Mouse (Mus musculus) ovary, postnatal 14 days (tissue): ENCODE data around the gene Lrrc10b.

Experiments
- DNase-seq: peaks from one replicate; pipeline ENCODE4 v3.0.0; 2022; ENCODE audit warnings: low spot score

Gene Lrrc10b

DNA sequence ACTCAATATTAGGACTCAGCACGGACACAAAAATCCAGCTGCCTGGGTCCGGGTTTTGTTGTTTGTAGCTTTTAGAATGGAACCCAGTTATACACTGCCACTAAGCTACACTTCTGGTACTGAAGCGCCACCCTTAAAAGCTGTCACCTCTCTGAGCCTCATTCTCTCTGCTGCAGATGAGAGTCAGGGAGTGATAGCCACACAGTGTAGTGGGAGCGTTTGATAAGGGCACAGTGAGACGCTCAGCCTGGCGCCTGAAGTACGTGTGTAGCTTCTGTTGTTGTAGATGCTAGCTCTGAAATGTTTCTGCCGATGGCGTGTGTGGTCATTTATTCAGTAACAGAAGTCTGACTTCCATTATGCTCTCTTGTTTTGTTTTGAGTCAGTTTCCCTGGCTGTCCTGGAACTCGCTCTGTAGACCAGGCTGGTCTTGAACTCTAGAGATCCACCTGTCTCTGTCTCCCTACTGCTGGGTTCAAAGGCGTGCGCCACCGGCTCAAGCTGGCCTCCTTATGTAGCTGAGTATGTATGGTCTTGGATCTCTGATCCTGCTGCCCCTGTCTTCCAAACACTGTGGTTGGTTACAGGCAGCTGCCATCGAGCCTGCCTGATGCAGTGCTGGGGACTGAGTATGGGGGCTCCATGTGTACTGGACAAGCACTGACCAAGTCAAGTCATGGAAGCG lies 12.4 kb downstream of the Lrrc10b start:
- DNase-seq, result no peak

DNA sequence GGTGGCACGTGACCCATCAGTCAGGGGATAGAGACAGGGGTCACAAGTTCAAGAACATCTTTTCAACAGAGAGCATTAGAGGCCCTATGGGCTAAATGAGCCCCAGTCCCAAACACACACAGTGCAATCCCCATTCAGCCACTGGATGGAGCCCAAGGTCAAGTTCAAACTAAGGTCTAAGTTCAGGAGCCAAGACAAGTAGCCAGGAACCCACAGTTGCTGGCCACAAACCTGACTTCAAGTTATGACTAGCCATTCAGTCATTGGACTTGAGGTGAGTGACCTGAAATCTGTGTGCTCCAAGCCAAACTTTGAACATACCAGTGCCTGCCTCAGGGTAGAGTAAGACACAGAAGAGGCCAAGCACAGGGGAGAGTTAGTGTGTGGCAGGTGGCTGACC lies 19.8 kb downstream of the Lrrc10b start:
- DNase-seq, result no peak

DNA sequence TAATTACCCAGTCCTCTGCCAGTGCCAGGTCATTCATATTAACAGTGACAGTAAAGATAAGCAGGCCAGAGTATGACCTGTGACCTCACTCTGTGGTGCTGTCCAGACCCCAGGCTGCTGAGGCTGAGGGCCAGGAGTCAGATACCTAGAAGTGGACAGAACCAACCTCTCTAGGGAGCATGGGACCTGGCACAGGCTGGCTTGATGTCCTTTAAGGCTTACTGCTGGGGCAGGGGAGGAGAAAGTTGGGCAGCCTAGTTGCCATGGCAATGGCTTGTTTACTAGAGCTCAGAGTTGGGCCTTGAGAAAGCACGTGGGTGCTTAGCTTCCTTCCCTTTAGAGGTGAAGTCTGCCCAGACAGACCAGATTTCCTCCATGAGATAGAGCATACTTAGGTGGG lies 20.5 kb downstream of the Lrrc10b start:
- no peak for DNase-seq

DNA sequence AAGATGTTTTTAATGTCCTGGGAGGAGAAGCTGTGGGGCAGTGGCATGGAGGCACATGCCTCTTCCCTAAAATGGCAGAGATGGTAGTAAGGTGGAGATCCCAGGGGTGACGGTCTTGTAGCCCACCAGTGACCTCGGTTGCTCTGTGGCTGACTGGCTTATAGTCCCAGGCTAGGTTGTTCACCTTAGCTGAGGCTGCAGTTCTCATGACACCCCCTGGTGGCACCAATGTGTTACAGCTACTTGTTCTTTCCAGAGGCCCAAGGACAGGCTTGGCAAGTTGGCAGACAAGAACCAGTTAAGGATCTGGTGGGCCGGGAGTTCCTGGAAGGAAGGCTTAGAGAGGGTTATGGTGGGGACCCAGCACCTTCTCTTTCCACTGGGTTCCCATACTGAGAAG lies 21.4 kb downstream of the Lrrc10b start:
- peak; percentile 45 for DNase-seq

DNA sequence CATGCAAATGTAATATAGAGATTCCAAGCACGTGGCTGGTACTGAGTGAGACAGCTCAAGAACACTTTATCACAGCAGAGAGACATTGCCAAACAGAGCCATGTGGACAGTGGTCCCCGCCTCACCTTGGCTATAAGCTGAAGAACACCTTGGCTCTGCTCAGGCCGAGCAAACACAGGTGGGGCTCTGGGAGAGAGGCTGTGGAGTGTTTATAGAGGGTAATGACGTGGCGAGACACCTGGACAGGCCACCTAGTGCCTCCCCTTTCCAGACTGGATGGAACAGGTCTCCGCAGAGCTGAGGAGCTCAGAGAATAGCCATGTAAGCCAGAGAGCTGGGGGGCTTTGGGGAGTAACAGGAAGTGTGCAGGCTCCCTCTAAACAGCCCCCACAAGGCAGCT lies 22.3 kb downstream of the Lrrc10b start:
- DNase-seq, result no peak

DNA sequence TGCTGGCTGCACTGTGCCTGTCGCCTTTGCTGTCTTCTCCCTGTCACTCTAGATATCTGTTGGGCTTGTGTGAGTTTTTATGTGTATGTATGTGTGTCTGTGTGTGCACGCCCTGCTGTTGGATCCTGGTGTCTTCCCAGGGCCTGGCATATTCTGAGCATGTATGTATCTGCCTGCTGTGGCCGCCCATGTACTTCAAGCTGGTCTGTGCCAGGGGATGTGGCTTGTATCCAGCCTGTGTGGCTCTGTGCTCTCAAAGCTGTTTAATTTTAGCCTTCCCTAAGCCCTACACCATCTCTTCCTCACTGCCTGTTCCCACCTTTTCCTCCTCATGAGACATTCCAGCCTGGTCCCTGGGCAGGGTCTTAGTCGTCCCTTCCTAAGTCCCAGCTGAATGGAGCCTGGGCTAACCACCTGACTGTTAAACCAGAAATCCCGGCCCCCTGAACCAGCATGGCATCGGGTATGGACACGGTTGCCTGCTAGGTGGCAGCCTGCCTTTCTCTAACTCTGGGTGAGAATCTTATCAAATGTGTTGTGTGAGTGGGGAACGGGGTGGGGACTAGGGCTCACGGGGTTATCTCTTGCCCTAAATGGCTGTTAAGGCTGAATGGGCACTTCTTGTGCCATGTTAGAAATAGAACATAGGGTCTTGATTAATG lies 23.3 kb downstream of the Lrrc10b start:
- DNase-seq, result no peak

DNA sequence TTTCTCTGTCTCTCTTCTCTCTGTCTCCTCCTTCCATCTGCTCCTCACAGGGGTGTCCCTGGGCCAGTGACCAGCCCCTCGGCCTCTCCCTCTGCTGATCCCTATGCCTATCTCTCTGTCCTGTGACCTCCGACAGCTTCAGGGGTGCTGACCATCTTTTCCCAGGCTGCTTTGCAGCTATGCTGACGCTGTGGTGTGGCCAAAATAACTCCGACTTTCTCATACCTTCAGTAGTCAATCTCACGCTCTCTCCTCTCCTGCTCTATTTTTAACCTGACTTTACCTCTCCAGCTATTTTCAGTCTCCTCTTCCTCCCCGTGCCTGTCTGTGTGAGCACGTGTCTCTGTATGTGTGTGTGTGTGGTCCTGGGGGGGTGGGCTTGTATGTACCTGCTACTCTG lies 24.0 kb downstream of the Lrrc10b start:
- no peak for DNase-seq

DNA sequence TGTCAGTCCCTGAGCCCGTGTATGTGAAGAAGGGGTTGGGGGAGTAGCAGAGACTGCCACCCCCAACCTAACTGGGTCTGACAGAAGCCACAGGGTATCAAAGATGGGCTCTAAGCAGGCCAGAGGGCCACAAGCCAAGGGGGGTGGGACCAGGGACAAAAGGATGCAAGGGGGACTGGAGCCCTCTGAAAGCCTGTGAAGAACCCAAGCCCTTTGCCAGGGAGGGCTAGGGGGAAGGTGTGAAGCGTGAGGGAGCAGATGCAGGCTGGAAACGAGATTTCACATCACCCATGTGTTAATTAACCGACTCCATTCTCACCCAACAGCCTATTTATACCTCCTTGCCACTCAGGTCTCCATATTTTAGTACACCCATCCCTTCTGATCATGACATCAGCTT lies 25.4 kb downstream of the Lrrc10b start:
- DNase-seq, result no peak

DNA sequence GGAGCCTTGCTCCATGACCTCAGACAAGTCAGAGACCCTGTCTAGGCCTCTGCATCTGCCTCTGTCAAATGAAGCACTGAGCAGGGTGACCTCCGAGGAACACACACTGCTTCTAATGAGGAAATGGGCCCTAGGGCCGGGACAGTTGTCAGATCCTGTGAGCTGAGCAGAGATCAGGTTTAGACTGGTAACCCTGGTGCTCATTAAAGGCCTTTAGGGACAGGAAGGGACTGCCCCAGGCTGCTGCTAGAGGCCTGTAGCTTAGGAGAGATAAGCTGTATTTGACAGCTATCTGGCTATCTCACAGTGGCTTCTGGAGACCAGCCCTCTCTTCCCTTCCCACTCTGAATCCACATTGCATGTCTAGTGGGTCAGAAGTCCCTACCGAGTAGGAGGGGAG lies 25.9 kb downstream of the Lrrc10b start:
- DNase-seq, result no peak

DNA sequence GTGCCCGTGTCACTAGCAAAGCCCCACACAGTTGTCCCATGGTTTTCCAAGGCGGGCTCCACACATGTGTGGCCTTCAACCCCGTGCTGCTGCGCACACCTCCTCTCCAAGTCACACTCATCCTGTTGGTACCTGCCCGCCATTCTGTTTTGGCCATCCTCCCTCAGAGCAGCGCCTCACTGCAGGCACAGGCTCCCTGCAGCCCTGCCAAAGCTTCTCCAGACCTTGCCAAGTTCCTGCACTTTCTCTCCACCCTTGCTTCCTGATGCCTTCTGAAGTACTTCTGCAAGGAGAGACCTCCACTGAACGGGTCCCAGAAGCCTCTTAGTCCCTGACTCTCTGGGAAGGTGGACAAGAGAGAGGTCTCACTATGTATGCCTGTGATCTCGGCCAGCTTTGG lies 27.9 kb downstream of the Lrrc10b start:
- no peak for DNase-seq

DNA sequence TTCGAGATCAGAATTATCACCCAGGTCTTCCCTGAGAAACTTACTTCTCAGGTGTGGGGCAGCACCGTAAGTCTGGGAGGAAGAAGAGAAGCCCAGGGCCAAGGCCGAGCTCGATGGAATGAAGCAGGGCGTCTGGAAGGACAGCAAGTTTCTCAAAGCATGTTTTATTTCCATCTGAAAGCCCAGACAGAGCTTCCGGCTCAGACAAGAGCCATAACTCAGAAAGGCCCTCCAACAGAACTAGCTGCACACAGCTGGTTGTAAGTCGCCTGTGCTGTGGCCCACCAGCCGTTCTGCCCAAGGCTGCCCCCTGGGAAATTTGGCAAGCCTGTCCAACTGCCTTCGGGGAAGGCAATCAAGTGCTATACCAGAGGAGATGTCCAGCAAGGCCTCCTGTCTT lies 29.8 kb downstream of the Lrrc10b start:
- no peak for DNase-seq

DNA sequence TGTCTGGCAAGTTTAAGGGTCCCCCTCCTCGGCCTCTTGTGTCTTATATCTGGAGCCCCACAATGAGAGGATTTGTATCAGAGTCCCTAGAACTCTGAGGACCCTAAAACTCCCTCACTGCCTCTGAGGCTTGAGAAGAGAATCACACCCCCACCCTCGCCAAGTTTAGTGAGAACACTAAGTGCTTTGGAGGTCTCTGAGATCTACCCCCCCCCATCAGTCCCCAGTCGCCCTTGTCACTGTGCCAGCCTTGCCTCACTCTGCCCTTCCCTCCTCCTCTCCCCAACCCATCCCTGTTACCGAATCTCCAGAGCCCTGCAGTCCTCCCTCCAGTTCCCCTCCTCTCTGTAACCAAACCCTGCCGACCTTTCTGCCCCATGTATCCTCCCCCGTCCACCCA lies 30.5 kb downstream of the Lrrc10b start:
- no peak for DNase-seq

DNA sequence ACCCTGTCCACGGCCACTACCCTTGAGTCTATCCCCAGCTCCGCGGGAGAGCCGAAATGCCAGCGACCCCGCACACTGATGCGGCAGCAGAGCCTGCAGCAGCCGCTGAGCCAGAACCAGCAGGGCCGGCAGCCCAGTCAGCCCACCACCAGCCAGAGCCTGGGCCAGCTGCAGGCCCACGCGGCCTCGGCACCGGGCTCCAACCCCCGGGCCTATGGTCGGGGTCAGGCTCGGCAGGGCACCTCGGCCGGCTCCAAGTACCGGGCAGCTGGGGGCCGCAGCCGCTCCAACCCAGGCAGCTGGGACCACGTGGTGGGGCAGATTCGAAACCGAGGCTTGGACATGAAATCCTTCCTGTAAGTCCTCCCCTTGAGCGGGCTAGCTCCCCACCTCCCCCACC lies 31.0 kb downstream of the Lrrc10b start:
- no peak for DNase-seq

DNA sequence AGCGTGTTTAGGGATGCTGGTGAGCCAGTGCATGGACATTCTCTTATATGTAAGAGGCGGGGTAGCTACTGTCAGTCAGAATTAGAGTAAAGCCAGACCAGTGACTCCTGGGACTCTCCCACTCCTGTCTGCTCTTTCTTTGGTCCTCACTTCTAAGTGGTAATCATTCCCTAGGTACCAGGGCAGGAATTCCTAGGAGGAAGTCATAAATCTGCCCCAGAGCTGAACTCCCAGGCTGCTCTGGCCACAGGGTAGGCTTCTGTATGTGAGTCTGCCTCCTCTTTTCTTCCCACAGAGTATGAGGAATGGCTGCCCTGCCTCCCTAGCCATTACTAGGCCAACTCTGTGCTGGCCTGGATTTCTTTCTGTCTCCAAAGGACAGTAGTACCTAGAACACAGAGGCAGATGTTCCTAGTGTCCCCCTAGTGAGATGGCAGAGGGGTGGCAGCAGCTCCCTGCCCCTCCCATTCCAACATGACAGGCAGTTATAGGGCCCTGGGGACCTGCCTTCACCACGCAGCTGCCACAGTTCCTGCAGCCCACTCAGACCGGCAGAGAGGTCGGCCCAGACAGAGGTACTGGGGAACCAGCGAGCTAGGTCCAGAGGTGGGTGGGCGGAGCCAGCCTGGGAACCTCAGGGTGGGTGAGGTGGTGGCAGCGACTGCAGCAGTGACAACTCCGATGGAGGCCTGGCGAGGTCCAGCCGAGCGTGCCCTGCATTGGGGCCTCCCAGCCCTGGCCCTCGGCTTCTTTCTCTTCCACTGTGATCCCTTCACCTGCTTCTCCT lies 31.6 kb downstream of the Lrrc10b start:
- DNase-seq, result no peak

DNA sequence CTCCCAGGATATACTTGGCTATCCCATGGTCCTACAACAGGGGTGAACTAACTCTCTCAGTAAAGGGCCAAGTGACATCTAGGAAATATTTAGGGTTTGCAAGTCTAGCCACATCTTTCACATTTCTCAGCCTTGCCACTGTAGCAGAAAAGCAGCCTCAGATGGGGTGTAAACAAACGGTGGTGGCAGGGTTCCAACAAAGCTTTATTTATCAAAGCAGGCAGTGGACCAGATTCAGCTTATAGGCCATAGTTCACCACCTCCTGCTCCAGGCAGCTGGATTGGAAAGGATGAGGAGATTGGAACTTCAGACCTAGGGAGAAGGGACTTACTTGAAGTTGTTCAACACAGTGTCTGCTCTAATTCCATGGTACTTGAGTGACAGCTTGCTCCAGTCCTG lies 32.5 kb downstream of the Lrrc10b start:
- no peak for DNase-seq

DNA sequence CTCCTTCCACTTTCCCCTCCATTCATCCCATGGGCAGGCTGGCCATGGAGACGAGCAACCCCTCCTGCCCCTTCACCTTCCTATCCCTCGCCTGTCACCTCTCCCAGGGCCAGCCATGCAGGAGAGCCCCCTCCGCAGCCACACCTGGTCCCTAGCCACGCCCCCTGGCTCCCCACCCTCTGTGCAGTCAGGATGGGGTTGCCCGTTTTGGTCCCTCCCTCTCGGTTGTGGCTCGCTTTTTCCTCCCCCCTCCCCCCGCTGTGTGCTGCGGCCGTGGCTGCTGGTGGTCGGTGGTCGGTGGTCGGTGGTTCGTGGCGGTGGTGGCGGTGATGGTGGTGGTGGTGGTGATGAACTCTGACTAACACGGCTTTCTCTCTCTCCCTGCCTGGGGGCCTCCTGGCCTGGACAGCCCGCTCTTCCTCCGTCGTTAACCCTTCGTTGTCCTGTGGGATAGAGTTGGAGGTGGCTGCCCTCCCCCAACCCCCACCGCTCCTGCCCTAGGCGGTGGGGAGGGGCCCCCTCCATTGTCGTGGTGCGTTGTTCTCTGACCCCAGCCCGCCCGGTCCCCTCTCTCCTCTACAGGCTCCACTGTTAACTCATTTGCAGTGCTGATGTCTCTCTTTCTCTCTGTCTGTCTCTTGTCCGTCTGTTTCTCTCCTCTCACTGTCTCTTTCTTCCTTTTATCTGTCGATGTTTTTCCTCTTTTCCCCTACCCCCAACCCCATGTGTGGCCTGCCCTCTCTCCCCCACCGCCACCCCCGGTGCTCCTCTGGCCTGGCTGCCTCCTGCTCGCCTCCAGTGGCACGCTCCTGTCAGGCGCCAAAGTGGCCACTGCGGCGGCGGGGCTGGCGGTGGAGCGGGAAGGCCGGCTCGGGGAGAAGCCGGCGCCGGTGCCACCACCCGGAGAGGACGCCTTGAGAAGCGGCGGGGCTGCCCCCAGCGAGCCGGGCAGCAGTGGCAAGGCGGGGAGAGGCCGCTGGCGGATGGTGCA lies 35.0 kb downstream of the Lrrc10b start:
- no peak for DNase-seq

DNA sequence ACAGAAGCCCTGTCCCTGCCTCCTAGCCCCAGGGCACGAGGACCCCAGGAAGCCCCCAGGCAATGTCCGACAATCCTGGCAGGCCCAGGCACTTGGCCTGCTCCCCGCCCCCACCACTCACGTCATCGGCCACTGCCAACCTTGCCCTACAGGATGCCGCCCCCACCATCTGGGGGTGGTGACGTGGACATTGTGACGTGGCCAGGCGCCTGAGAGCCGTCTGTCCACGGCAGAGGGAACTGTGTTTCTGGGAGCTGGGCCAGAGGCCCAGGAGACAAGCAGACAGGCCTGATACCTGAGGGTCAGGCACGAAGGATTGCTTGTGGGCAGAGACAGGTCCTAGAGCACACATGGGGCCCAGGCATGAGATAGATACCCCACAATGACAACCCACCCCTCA lies 39.8 kb downstream of the Lrrc10b start:
- no peak for DNase-seq

DNA sequence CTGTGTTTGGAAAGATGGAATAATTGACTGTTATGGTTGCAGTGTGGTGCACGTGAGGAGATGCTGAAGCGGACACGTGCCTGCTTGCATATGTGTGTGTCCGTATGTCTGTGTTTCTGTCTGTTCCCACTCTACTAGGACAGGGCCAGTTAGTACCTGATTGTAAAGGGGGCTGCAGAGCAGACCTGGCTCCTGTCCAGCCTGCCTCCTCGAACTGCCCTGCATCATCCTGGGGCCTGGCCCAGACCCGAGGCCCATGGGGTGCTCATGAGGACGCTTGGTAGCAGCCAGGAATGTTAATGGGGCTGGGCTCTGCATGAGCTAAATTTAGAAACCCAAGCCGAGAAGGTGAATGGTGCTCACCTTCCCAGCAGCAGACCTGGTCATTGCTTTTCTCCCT lies 40.4 kb downstream of the Lrrc10b start:
- no peak for DNase-seq

DNA sequence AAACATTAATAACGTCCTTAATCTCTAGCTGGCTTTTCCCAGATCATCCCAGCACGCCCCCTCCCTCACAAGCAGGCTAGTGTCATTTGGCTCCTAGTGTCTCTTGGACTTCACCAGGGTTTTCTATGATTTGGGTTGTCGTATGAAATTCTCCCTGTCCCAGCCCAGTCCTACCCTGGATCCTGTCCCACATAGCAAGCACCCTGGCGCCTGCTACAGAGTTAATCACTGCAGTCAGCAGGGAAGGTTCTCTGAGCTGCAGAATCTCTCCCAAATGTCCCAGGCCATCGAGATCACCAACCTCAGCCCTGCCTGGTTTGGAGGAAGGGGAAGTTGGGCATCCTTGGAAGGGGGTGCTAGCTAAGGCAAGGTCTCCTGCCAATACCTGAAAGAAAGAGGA lies 41.8 kb downstream of the Lrrc10b start:
- DNase-seq, result no peak

DNA sequence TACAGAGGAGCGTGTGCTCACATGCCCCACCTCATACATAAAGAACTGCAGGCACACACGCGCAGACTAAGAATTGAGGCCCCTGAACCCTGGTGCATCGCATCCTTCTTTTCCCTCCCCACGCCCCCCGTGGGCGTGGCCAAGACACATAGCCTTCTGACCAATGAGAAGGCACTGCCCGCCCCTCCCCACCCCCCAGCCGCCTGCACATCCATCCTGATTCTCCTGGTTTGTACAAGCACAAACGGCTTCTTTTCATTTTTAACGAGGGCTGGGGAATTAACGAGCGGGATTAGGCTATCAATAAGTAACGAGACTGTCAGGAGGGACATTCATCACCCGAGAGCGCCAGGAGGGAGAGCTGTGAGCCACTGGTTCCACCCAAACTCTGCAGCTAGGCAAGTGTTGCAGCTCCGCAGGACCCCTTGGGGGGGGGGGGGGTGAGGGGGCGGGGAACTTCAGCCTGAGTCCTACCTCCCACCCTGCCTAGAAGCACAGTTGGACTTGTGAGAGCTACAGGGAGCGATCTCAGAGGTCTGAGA lies 43.5 kb downstream of the Lrrc10b start:
- no peak for DNase-seq
